Mouse (Mus musculus): Measurements from ENCODE around the gene Ctsf.
"Not testable (repeated sequence)": the region's sequence is repeated elsewhere in the genome, so short reads cannot be mapped to it uniquely, and the experiment has no call there.

Ctsf gene

DNA sequence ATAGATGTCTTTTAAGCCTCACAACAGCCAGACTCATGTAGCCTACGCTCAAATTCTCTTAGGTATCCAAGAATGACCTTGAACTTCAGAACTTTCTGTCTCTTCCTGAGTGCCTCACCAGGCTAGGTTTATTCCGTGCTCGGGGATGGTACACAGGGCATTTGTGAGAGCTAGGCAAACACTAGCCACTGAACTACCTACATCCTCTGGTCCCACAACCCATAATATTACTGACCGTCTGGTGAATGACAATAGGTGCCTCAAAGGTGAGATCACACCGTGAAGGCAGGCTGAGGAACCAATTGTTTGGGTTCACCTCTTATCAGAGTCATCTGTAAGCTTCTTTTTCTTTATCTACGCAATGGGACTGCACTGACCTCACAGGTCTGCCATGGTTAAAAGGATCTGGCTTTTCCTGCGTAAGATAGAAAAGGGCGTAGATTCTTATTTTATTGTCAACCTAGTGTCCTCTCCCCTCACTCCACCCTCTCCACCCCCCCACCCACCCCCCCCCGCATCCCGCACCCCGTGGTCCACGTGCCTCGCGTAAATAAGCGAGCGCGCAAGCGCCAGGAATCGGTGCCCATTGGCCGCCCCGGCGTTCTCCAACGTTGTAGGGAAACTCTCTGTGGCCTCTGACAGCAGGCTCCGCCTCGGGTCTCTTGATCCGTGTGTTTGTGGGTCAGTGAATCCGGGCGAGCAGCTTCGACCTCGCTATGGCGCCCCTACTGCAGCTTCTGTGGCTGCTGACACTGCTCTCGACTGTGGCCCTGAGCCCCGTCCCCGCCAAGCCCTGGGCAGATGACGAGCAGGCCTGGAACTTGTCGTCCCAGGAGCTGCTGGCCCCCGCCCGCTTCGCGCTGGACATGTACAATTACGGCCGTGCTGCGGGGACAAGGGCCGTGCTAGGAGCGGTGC lies at the start of gene Ctsf:
TSS of gene Ctsf (plus strand) at position 579 of the 918 bp plus-strand sequence.
- DNase-seq = peak; percentile 95

DNA sequence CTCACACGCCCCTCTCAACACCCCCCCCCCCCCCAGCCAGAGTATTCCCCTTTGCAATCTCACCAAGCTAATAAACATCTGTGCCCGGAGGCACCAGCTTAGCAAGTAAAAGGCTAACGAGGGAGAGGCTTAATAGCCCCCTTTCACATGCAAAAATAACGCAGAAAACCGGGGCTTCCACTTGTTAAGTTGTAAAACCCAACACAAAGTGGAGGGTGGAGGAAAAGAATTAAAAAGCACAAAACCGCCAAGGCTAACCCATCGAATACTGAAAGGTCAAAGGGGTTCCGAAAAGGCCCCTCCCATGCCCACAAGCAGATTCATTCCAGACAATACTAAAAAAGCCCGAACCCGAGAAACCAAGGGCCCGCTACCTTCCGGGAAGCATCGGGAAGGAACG lies 44.6 kb upstream of the Ctsf start:
- DNase-seq = no peak

DNA sequence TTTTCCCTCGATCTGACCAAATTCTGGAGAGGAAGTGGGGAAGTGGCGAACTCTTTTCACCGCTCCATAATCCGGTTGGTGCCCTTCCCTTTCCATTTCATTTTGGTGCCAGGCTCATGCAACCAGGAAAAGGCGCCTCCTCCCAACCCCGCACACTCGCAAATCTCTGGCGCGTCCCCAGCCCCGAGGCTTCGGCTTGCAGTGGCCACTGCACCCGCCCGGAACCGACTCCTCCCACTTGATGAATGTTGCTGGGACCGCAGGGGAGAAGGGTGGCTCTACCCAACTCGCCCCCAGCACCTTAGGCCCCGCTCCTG lies 44.2 kb upstream of the Ctsf start:
- DNase-seq = no peak

DNA sequence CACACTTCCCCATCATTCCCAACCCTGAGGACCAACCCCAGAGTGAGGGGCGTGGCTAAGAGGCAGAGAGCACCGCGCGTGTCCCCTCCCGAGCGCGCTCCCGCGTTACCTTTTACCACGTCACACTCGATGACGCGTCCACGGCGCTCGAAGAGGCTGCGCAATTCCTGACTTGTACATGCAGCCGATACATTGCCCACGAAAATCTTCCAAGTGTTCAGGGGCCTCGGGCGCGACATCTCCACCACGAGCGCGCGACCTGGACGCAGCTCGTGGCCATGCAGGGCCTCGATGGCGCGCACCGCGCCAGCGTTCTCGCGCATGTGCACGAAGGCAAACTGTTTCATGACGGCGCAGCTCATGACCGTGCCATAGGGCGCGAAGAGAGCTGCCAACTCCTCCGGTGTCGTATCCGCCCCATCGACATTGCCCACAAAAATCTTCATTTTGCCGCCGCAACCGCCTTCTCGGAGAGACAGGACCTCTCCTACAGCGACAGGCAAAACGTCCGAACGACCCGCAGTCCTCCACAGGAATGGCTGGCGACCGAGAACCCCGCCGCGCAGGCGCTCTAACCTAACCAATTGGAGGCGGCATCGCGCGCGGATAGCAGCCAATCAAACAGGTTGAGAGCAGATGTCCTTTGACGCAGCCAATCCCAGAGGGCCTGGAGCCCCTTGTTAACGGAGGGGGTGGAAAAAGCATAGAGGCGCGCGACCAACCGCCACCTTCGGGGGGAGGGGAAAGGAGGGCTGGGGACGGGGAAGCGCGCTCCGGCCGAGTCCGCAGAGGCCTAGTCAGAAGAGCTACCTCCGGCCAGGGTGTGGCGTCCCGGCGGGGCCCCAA lies 43.6 kb upstream of the Ctsf start, which contains the start of the genes Gm21992 and Rbm14:
TSS of gene Gm21992 (minus strand) at position 550 of the 846 bp plus-strand sequence.
TSS of gene Rbm14 (minus strand) at position 572 of the 846 bp plus-strand sequence.
- DNase-seq = peak; percentile 99

DNA sequence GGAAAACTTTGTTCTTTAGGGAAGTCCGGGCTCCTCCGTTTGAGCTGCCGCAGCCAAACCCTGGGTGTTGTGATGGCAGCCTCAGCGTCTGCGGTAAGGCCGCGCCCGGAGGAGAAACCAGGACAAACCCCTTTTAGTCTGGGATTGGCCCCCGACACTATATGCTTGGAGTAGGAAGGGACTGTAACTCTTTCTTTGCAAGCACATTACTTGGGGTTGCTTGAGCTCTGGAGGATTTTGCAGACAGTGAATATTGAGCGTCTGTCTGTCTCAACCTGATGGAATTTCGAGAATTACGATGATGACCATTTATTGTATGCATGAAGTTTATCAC lies 43.1 kb upstream of the Ctsf start:
- no peak for DNase-seq

DNA sequence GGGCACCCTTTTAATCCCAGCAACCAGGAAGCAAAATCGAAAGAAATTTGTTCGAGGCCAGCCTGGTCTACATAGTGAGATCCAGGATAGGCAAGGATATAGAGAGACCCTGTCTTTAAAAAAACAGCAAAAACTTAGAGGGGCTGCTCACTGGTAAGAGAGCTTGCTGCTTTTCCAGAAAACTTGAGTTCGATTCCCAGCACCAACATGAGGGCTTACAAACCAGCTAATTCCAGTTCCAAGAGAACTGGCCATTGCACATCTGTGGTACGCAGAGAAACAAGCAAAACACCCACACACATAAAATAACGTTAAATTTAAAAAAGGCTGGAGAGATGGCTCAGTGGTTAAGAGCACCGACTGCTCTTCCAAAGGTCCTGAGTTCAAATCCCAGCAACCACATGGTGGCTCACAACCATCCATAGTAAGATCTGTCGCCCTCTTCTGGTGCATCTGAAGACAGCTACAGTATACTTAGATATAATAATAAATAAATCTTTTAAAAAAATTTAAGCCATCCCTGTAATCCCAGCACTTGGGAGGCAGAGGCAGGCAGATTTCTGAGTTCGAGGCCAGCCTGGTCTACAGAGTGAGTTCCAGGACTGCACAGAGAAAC lies 42.5 kb upstream of the Ctsf start:
- DNase-seq = not testable (repeated sequence)

DNA sequence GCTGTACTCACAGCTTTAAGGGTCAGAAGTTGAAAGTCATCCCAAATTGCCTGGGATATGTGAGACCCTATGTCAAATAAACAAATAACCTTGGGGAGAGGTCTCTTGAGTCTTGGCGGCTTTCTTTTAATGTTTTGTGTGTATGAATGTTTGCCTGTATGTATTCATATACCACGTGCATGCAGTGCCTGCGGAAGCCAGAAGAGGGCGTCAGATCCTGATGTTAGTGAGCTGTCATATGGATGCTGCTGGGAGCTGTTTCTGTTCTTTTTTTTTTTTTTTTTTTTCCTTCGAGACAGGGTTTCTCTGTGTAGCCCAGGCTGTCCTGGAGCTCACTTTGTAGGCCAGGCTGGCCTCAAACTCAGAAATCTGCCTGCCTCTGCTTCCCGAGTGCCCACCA lies 41.9 kb upstream of the Ctsf start:
- peak; percentile 30 for DNase-seq

DNA sequence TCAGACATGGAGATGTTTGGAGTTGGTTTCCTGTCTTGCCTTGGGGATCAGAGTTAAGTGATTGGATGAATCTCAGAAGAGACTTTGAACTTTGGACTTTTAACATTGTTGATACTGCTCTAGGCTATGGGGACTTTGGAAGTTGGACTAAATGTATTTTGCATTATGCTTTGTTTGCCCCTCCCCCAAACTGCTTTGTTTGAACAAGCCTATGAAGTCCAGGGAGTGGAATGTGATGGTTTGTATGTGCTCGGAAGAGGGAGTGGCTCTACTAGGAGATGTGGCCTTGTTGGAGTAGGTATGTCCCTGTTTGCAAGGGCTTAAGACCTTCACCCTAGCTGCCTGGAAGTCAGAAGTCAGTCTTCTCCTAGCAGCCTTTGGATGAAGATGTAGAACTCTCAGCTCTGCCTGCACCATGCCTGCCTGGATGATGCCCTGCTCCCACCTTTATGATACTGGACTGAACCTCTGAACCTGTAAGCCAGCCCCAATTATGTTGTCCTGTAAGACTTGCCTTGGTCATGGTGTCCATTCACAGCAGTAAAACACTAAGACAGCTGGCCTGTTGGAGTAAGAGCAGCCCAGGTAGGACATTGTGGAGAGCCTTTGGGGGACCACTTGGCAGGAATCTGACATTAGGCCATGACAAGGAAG lies 37.6 kb upstream of the Ctsf start:
- no peak for DNase-seq

DNA sequence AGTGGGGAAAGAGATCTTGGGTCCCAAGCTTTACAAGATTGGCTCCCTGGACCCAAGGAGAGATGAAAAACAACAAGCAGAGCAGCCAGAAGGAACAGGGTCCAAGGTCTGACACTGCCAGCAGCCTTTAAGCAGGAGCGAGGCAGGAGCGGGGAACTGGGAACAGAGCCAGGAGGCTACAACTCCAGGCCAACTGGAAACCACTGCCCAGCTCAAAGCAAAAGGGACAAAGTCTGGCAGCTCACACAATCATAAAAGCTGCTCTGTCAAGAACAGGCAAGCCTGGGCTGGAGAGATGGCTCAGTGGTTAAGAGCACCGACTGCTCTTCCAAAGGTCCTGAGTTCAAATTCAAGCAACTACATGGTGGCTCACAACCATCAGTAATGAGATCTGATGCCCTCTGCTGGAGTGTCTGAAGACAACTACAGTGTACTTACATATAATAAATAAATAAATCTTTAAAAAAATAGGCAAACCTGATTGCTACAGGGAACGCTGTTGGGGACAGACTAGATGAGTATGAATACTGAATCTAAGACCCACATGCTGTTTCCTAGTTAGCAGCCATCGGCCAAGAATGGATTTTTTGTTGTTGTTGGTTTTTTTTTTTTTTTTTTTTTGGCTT lies 34.1 kb upstream of the Ctsf start:
- DNase-seq = peak; percentile 98

DNA sequence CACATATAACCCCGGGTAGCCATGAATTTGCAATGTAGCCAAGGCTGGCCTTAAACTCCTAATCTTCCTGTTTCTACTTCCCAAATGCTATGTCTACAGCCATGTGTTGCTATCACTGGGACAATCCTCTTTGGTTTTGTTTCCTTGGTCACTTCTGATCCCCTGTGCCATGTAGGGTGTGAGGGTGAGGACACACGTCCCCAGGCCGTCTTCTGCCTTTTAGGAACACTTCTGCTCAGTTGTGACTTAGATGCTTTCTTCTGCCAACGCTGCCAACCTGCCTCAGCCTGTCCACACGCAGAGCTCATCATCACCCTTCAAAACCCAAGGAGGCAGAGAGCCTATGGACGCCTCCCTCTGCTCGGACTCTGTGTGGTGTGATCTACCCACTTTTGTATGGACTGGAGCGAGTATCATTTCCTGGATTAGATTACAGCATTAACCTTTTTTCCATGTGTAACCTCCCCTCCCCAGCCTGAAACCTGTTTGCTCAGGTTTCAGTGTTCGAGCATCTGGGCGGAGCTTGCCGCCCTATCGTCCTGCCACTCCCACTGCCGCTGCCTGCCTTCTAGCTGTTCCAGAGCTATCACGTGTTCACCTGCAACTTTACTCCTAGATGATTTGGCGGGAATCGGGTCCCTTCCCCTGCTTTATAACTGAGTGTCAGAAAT lies 26.4 kb upstream of the Ctsf start:
- DNase-seq = peak; percentile 79

DNA sequence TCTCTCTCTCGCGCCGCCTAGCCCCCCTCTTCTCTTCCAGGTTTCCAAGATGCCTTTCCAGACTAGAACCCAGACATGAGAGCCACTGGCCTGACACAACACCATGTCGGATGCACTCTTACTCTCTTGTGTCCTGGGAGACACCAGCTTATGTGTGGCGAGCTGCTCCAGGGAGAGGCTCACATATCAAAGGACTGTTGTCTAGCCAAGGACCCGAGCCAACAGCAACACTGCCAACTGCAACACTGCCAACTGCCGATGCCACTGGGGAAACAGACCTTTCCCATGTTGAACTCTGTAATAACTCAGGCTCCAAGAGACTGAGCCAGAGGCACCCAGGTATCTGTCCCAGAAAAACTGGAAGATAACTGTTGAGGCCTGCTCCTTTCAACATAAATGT lies 25.8 kb upstream of the Ctsf start:
- peak; percentile 73 for DNase-seq

DNA sequence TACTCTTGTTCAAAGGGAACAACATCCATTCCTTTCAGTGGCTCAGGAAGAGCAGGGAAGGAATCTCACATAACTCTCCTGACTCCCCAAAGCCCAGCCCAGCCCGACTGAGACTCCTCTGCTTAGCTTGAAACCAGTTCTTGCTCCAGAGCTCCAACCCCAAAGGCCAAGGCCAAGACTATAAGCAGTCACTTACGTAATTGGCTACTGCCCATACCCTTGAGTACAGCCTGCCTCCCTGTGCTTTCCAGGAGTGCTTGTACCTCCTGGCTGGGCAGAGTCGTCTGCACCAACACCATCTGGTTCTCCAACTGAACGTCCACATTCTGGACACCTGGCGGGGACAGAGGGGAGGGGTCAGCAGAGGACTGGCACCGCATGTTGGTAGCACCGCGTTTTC lies 21.0 kb upstream of the Ctsf start:
- no peak for DNase-seq

DNA sequence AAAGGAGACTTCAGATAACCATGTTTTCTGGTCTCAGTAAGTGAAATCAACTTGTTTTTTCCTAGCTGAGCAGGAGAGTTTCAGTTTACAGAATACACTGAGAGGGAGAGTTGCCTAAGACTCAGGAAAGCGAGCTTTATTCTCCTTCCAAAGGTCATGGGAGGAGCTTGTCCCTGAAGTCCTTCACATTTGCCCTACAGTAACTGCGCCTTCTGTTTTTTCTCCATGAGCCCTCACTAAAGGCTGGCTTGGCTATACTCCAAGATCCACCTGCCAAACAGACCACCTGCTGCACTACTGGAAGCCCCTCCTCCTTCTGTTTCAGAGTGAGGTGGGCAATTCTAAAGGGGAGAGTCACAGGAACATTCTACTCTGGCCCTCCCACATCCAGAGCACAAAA lies 18.8 kb upstream of the Ctsf start:
- peak; percentile 60 for DNase-seq

DNA sequence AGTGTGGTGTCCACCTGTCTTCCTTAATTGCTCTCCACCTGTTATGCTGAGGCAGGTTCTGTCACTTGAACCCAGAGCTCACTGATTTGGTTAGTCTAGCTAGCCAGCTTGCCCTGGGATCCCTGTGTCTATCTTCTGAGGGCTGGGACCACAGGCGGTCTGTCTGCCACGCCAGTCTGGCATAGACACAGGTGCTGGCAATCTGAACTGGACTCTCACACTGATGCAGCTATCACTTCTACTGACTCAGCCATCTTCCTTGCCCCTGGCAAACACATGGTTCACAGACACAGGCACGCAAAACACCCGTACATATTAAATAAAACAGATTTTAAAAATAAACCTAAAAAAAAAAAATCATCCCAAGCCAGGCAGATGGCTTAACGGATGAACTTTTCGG lies 17.9 kb upstream of the Ctsf start:
- no peak for DNase-seq

DNA sequence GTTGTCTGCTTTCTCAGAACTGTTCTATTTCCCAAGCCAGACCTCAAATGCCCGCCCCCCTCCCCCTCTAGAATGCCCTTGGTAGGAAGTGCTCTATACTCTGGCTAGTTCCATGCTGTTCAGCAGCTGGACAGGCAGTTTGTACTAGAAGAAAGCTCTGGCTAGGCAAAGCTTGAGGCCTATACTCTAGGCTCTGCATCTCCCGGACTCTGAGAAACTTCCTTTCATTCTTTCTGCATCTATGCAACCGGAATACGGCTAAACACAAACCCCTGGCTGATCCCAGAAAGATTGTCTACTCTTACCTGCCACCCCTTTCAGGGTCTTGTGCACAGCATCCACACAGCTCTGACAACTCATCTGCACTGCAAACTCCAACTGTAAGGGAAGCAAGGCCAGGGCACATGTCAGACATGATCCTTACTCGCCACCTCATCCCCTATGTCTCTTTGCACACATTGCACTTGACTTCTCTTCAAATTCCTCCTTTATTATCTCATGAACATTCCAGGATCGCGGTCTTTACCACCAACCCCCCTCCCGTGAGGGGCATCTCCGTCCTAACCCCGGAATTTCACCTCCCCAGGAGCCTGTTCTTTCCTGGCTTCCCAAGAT lies 16.3 kb upstream of the Ctsf start:
- no peak for DNase-seq

DNA sequence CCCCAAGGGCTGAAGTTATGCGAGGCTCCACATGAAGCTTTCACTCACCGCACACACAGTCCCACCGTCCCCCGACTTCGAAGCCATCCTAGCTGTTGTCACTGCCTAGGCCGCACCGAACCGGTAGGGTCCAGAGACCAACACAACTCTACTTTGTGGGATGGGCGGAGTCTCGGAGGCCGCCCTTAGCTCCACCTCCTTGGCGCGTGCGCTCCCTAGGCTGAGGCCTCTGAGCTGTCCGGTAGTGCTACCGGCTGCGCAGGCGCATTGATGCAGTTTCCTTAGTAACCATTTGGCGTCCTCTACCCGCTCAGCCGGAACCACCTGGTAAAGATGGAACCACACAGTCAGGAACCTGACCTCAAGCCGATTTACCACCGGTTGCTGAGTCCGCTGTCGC lies 15.8 kb upstream of the Ctsf start, which contains the start of the genes Ccs and Ccdc87:
TSS of gene Ccs (minus strand) at position 184 of the 400 bp plus-strand sequence.
TSS of gene Ccdc87 (plus strand) at position 218 of the 400 bp plus-strand sequence.
- peak; percentile 99 for DNase-seq

DNA sequence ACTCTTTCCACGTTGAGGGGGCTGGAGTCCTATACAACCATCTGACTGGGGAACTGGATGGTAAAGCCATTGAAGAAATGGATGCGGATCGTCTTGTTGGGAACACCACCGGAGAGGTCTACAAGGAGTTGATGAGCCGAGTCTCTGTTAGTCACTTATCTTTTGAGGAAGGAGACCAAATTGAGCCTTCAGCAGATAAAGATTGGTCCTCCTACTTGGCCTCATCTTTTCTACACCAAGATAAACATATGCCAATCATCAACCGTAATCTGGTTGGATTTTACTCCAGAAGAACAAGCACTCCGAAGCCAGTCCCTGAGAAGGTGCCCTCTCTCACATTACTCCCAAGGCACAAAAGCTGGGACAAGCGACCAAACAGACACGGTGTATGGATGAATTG lies 14.1 kb upstream of the Ctsf start:
- DNase-seq = no peak

DNA sequence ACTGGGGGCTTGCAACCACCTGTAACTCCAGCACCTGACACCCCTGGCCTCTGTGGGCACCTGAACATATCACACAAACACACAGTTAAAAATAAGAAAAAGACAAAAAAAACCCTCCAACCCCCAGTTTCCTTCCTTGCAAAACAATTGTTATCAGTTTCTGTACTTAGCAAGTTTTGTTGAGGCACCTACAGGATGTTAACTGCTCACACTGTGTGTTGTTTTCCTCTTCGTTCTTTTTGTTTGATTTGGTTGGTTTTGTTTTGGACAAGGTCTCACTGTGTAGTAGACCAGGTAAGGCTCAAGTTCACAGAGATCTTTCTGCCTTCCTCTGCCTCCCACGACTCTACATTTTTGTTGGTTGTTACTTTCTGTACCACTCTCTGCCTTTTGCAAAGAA lies 12.3 kb upstream of the Ctsf start:
- DNase-seq = no peak

DNA sequence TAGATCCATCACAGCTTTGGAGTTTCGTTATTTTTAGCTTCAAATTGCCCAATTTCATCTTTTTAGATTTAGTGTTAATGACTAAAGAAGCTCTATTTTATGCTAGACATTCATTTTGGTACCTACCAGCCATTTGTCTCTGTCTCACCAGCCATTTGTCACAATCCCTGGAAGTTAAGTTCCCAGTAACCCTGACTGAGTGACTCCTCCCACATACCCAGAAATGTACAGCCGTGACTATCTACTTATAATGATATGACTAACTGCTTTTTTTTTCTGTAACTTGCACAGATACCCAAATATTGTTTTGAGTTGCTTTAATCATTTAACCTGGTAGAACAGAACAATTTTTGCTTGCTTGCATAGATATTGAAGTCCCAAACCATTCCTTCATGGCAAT lies 9.1 kb upstream of the Ctsf start:
- no peak for DNase-seq

DNA sequence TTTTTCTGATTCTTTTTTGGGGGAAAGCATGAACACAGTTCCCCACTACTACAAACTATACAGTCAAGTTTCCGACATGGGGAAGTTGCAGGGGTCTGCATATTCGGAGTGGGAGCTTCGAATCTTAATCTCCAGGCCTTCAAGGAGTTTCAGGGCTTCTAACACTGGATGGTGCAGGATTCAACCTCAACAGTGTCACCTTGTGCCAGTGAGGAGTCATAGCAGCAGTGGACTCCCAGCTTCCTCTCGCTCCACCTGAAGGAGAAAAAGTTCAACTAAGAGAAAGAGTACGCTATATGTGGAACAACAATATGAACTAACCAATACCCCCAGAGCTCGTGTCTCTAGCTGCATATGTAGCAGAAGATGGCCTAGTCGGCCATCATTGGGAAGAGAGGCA lies 7.4 kb upstream of the Ctsf start:
- DNase-seq = peak; percentile 61

DNA sequence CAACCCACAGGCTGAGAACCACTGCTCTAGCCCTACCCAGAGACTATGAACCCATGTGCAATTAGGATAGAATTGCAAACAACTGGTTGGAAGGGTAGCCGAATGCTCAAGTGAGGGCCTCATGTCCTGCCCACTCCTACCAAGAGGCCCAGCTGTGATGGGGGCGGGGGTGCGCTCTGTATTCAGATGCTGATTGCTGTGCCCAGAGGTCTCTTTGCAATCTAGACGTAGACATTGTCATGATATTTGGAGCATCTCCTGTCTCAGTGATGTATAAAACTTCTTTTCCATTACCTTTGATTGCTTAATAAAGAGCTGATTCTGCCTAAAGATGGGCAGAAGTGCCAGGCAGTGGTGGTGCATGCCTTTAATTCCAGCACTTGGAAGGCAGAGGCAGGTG lies 5.1 kb upstream of the Ctsf start:
- DNase-seq = no peak

Measured in kidney, adult 11 months (tissue).